Mouse (Mus musculus): ENCODE measurements around the gene Evi2a. TPM values are rescaled to one million over a fixed set of nuclear protein-coding genes. Genes with fewer than 3 reads are reported as not detected.

Evi2a gene
- 10 to 100 TPM; 32.6 to 44.4 (median 40.0) TPM for total RNA-seq (2022)

GRCm38 (mm10) chr11:79530333-79530761, at the start of gene Evi2a, which contains the start of gene Evi2:
Gene Evi2a (minus strand): TSS chr11:79530609.
Gene Evi2 (minus strand): TSS chr11:79530589.
- DNase-seq (ENCODE audit: low spot score in 2 of 2) = peak; percentile 22 to 47

GRCm38 (mm10) chr11:79577741-79578140, 47.3 kb upstream of the Evi2a start:
- peak; percentile 64 to 87 for DNase-seq (ENCODE audit: low spot score in 2 of 2)

- no peak for DNase-seq (ENCODE audit: low spot score in 2 of 2)
These were observed 45.1 kb upstream of the Evi2a start for GRCm38 (mm10) chr11:79575383-79576073.

GRCm38 (mm10) chr11:79573836-79574235, 43.4 kb upstream of the Evi2a start:
- DNase-seq (ENCODE audit: low spot score in 2 of 2) = no peak

- DNase-seq (ENCODE audit: low spot score in 2 of 2) = no peak
These were observed 39.9 kb upstream of the Evi2a start for GRCm38 (mm10) chr11:79570319-79570718.

- no peak for DNase-seq (ENCODE audit: low spot score in 2 of 2)
These were observed 37.9 kb upstream of the Evi2a start for GRCm38 (mm10) chr11:79568197-79568911.

GRCm38 (mm10) chr11:79566947-79567346, 36.5 kb upstream of the Evi2a start:
- DNase-seq (ENCODE audit: low spot score in 2 of 2) = no peak

- DNase-seq (ENCODE audit: low spot score in 2 of 2) = no peak
These were observed 33.1 kb upstream of the Evi2a start for GRCm38 (mm10) chr11:79563493-79563892.

GRCm38 (mm10) chr11:79560536-79560935, 30.1 kb upstream of the Evi2a start:
- no peak for DNase-seq (ENCODE audit: low spot score in 2 of 2)

- no peak for DNase-seq (ENCODE audit: low spot score in 2 of 2)
These were observed 22.2 kb upstream of the Evi2a start for GRCm38 (mm10) chr11:79552622-79553021.

- no peak for DNase-seq (ENCODE audit: low spot score in 2 of 2)
These were observed 5.9 kb upstream of the Evi2a start for GRCm38 (mm10) chr11:79536293-79536692.

- no peak for DNase-seq (ENCODE audit: low spot score in 2 of 2)
These were observed 5.1 kb upstream of the Evi2a start for GRCm38 (mm10) chr11:79535554-79535953.

GRCm38 (mm10) chr11:79533950-79534690, 3.7 kb upstream of the Evi2a start:
- peak; percentile 28 to 35 for DNase-seq (ENCODE audit: low spot score in 2 of 2)

GRCm38 (mm10) chr11:79533311-79533710, 2.9 kb upstream of the Evi2a start:
- DNase-seq (ENCODE audit: low spot score in 2 of 2) = no peak

- no peak for DNase-seq (ENCODE audit: low spot score in 2 of 2)
These were observed 1.1 kb upstream of the Evi2a start for GRCm38 (mm10) chr11:79531485-79531884.

- no peak for DNase-seq (ENCODE audit: low spot score in 2 of 2)
These were observed 365 bp upstream of the Evi2a start for GRCm38 (mm10) chr11:79530774-79531173.

- DNase-seq (ENCODE audit: low spot score in 2 of 2) = no peak
These were observed 673 bp downstream of the Evi2a start for GRCm38 (mm10) chr11:79529736-79530135.

GRCm38 (mm10) chr11:79529226-79529625, 1.2 kb downstream of the Evi2a start:
- DNase-seq (ENCODE audit: low spot score in 2 of 2) = no peak

GRCm38 (mm10) chr11:79528601-79529000, 1.8 kb downstream of the Evi2a start:
- DNase-seq (ENCODE audit: low spot score in 2 of 2) = no peak

GRCm38 (mm10) chr11:79527739-79528384, 2.5 kb downstream of the Evi2a start:
- DNase-seq (ENCODE audit: low spot score in 2 of 2) = no peak

GRCm38 (mm10) chr11:79527015-79527738, 3.2 kb downstream of the Evi2a start:
- DNase-seq (ENCODE audit: low spot score in 2 of 2) = no peak

Measured in layer of hippocampus, adult 8-10 months (tissue).